Mouse (Mus musculus) erythroblast, embryonic 14.5 days (primary cell): ENCODE results near the gene Susd1. TPM values are rescaled to one million over a fixed set of nuclear protein-coding genes. Genes with fewer than 3 reads are reported as not detected.

ENCODE experiments used
- H3K27me3 ChIP-seq: 2 replicates; pipeline ENCODE4 v1.6.1; 2012; ENCODE audit warnings: inconsistent platforms; ENCODE audit not compliant: control insufficient read depth
- H3K36me3 ChIP-seq: 2 replicates; pipeline ENCODE4 v1.6.1; 2012; ENCODE audit warnings: mild to moderate bottlenecking, inconsistent platforms; ENCODE audit not compliant: control insufficient read depth
- H3K4me1 ChIP-seq: 2 replicates; pipeline ENCODE4 v1.6.1; 2012; ENCODE audit warnings: inconsistent platforms; ENCODE audit not compliant: control insufficient read depth
- H3K4me3 ChIP-seq: replicated peaks from 2 replicates; pipeline ENCODE3; 2012; ENCODE audit warnings: moderate library complexity, mild to moderate bottlenecking, inconsistent platforms
- H3K9me3 ChIP-seq: 2 replicates; pipeline ENCODE4 v1.6.1; 2012; ENCODE audit warnings: low read length, inconsistent platforms, mixed read lengths; ENCODE audit not compliant: control insufficient read depth
- GATA1 ChIP-seq: IDR thresholded peaks from 2 replicates; pipeline ENCODE4 v1.6.1; 2012; ENCODE audit warnings: low read length, inconsistent platforms, mixed read lengths
- TAL1 ChIP-seq: IDR thresholded peaks from 3 replicates; pipeline ENCODE4 v1.6.1; 2012; ENCODE audit warnings: low read length, inconsistent platforms, mixed read lengths
- polyA plus RNA-seq: library from polyadenylated mRNA; stranded (reverse); fragments of >175 nt; gene quantifications from 2 replicates; pipeline ENCODE4 v1.2.3, GENCODE M21; 2012

Susd1 gene
- polyA plus RNA-seq, 1 experiment = 0.16 TPM

GRCm38 (mm10) chr4:59324317-59324716 is 114.1 kb downstream of the Susd1 start:
- Histone ChIP-seq H3K4me3 (no peak overlapping the region), H3K4me1 (peaks cover 28% of the 10 kb centered on the region), H3K9me3 (no peaks in the 10 kb centered on the region), H3K27me3 (no peaks in the 10 kb centered on the region), H3K36me3 (peaks cover 12% of the 10 kb centered on the region)
- TF ChIP-seq TAL1 (no peak), GATA1 (no peak)

- Histone ChIP-seq H3K27me3 (no peaks in the 10 kb centered on the region), H3K9me3 (no peaks in the 10 kb centered on the region), H3K36me3 (peaks cover 6% of the 10 kb centered on the region), H3K4me1 (peaks cover 32% of the 10 kb centered on the region), H3K4me3 (no peak overlapping the region)
- TF ChIP-seq TAL1 (no peak), GATA1 (no peak)
Observed at GRCm38 (mm10) chr4:59323231-59323651, 115.2 kb downstream of the Susd1 start.

GRCm38 (mm10) chr4:59322733-59323132 is 115.7 kb downstream of the Susd1 start:
- TF ChIP-seq TAL1 (no peak), GATA1 (no peak)
- Histone ChIP-seq H3K4me3 (no peak overlapping the region), H3K9me3 (no peaks in the 10 kb centered on the region), H3K27me3 (no peaks in the 10 kb centered on the region), H3K36me3 (peaks cover 6% of the 10 kb centered on the region), H3K4me1 (peaks cover 32% of the 10 kb centered on the region)

DNA sequence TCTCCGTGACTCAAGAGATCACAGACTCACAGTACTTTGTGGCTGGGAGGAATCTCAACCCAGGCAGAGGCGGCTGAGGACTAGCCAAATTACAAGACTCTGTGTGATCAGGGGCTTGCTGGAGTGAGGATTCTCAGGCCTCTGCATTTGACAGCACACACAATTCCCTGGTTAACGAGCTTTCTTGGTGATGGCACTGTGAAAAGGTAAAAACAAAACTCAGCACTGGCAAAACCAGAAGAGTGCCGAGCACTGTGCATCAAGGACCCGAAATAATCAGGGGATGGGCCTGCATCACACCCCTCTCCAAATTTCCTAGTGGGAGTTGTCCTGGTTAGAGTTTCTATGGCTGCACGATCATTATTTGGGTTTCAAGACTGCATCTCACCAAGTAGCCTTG is 116.4 kb downstream of the Susd1 start:
- Histone ChIP-seq H3K27me3 (no peaks in the 10 kb centered on the region), H3K4me3 (no peak overlapping the region), H3K36me3 (peaks cover 4% of the 10 kb centered on the region), H3K9me3 (no peaks in the 10 kb centered on the region), H3K4me1 (peaks cover 32% of the 10 kb centered on the region)
- TF ChIP-seq GATA1 = no peak
- TF ChIP-seq TAL1 = no peak

DNA sequence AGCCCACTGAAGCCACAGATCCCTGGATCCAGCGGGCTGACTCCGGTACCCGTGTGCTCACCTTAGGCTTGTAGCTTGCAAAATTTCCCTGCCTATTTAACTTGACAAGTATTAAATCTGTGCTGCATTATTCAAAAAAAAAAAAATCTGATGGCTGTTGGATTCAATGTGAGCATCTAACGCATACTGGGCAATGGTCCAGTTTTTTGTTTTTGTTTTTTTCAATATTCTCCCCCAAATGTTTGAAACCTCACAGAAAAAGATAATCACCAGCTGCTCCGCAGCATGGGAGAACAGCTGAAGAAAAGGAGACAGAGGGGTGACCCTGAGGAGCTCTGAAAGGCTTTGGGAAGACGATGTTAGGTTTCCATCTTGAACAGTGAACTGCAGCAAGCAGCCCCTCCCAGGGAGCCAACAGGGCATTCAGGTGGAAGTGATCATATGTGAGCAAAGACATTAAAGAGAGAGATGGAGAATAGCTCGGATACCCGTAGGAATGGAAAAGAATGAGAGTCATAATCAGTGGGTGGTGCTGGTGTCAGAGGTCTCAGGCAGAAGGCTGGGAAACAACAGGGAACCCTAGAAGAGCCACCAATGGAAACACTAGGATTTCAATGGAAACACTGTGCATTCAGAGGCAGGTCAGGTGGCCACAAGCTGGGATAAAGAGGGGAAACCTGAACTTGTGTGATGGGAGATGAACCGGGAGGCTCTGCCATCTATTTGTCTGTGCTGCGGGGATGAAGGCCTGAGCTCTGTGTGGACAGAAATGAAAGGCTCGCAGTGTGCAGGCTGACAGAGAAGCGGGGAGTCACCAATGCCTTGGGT is 117.0 kb downstream of the Susd1 start:
- Histone ChIP-seq H3K4me1 (peaks cover 32% of the 10 kb centered on the region), H3K9me3 (no peaks in the 10 kb centered on the region), H3K27me3 (no peaks in the 10 kb centered on the region), H3K36me3 (peaks cover 8% of the 10 kb centered on the region), H3K4me3 (no peak overlapping the region)
- TF ChIP-seq GATA1 (no peak), TAL1 (no peak)

GRCm38 (mm10) chr4:59319136-59319941 is 119.1 kb downstream of the Susd1 start:
- H3K36me3 ChIP-seq = peaks cover 17% of the 10 kb centered on the region
- TF ChIP-seq GATA1 = no peak
- TF ChIP-seq TAL1 = no peak
- no peak overlapping the region for H3K4me3 ChIP-seq
- peaks cover 22% of the 10 kb centered on the region for H3K4me1 ChIP-seq
- H3K27me3 ChIP-seq = no peaks in the 10 kb centered on the region
- H3K9me3 ChIP-seq = no peaks in the 10 kb centered on the region

DNA sequence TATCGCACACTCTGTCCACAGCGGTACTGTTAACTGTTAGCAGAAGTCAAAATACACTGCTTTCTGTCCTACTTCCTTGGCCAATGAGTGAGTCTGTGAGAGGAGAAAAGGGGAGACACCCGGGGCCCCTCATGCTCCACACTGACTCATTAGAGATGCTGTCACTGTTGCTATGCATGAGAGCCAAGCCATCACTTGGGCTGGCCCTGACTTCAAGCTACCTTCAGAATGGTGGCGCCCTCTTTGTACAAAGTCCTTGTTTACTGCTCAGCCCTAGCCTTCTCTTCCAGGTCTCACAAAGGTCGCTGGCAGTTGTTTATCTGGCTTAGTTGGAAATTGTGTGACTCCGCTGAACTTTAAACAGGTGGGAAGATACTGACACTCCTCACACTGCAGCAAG is 119.8 kb downstream of the Susd1 start:
- Histone ChIP-seq H3K9me3 (no peaks in the 10 kb centered on the region), H3K4me1 (peaks cover 16% of the 10 kb centered on the region)
- TF ChIP-seq GATA1 = no peak

GRCm38 (mm10) chr4:59315553-59316405 is 122.7 kb downstream of the Susd1 start:
- no peak for TF ChIP-seq GATA1
- no peaks in the 10 kb centered on the region for H3K9me3 ChIP-seq
- no peaks in the 10 kb centered on the region for H3K27me3 ChIP-seq
- no peak overlapping the region for H3K4me3 ChIP-seq
- peaks cover 14% of the 10 kb centered on the region for H3K36me3 ChIP-seq
- peaks cover 10% of the 10 kb centered on the region for H3K4me1 ChIP-seq

More for the DNA sequence above, 119.8 kb downstream of the Susd1 start:
- H3K36me3 ChIP-seq = peaks cover 17% of the 10 kb centered on the region
- H3K4me3 ChIP-seq = no peak overlapping the region
- no peaks in the 10 kb centered on the region for H3K27me3 ChIP-seq
